Mouse (Mus musculus): ENCODE measurements at regions not wholly inside any gene's neighbourhood (a gene's known extent, or its start where the extent isn't known, plus 50 kb on each side); places are given as distances from the start of the nearest gene placed in this dataset.

DNA sequence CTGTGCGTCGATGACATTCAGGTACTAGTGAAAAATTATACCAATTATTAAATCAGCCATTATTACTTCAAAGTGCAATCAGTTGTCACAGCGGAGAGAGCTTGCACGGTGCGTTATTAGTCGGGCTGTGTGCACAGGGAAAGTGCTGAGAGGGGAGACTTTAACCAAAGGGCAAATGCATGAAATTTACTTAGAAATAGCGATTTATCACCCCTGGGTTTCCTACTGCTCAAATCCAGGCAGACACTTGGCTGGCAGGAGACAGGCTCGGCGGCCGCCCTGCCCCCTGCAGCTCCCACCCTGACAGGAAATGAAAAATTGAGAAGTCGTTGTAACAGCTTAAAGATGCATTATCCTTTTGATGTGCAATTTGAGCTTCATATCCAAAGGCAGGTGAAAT lies 145.5 kb upstream of the Mvb12b start:
- no peaks in the 10 kb centered on the region for H3K36me3 ChIP-seq
- H3K9me3 ChIP-seq: no peaks in the 10 kb centered on the region
- no peak overlapping the region for H3K9ac ChIP-seq
- peaks cover 17% of the 10 kb centered on the region for H3K4me1 ChIP-seq
- H3K4me2 ChIP-seq: no peak overlapping the region
- WGBS: 44% methylated on average over 11 of the region's 11 CpGs
- no peak for ATAC-seq (ENCODE audit: borderline replicate concordance, extremely low read depth, low FRiP score, low TSS enrichment)
- no peaks in the 10 kb centered on the region for H3K27me3 ChIP-seq
- H3K27ac ChIP-seq: no peak overlapping the region
- no peak overlapping the region for H3K4me3 ChIP-seq

GRCm38 (mm10) chr2:34031421-34031820 lies 143.7 kb upstream of the Mvb12b start:
- ATAC-seq (ENCODE audit: borderline replicate concordance, extremely low read depth, low FRiP score, low TSS enrichment): no peak
- no peaks in the 10 kb centered on the region for H3K27me3 ChIP-seq
- no peak overlapping the region for H3K4me3 ChIP-seq
- no peak overlapping the region for H3K9ac ChIP-seq
- no peaks in the 10 kb centered on the region for H3K9me3 ChIP-seq
- peaks cover 30% of the 10 kb centered on the region for H3K4me1 ChIP-seq
- 14% methylated on average over 7 of the region's 7 CpGs for WGBS
- peak overlapping the region; percentile 39; the same call in 1 of the 2 replicates for H3K27ac ChIP-seq
- H3K36me3 ChIP-seq: no peaks in the 10 kb centered on the region
- peak overlapping the region; percentile 15; the same call in 1 of the 2 replicates for H3K4me2 ChIP-seq

DNA sequence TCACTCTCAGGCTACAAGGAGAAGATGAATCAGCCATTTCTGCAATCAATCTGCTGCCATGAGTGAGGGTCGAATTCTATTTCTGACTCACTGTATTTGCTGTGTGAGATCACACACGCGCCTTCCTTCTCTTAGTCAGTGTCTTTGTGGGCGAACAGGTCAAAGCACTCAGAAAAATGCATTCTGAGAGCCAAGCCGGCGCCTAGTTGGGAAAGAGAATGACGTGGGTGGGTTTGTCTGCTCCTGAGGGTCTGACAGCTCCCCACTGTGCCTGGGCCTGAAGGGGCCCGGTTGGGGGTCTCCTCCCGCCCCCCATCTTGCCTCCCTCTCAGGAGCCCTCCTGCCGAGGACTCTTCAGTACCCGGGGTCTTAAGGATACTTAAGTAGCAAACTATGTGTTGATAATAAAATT lies 143.3 kb upstream of the Mvb12b start:
- H3K4me2 ChIP-seq: peak overlapping the region; percentile 15; the same call in 1 of the 2 replicates
- no peaks in the 10 kb centered on the region for H3K9me3 ChIP-seq
- H3K27ac ChIP-seq: peak overlapping the region; percentile 39; the same call in 1 of the 2 replicates
- ATAC-seq (ENCODE audit: borderline replicate concordance, extremely low read depth, low FRiP score, low TSS enrichment): no peak
- no peaks in the 10 kb centered on the region for H3K36me3 ChIP-seq
- H3K27me3 ChIP-seq: no peaks in the 10 kb centered on the region
- no peak overlapping the region for H3K9ac ChIP-seq
- WGBS: 8% methylated on average over 11 of the region's 11 CpGs
- no peak overlapping the region for H3K4me3 ChIP-seq
- peaks cover 30% of the 10 kb centered on the region for H3K4me1 ChIP-seq

DNA sequence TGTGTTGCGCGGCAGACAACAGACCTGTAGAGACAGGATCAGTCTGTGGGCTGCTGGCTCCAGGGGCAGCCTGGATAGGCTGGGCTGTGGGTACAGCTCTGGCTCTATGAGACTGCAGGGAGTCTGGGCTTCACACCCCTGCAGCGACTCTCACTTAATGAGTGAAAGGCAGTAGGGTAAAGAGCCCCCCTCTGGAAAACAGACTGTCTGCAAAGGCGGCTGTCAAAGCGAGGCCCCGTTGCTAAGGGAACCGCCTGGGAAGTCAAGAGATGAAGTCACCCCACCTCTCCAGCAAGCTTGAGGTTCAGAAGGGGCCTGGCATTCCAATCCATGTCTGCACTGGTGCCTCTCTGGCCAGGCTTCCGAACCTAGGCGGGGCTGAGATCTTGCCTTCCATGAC lies 139.7 kb upstream of the Mvb12b start:
- Histone ChIP-seq H3K4me1 (peaks cover 30% of the 10 kb centered on the region), H3K36me3 (no peaks in the 10 kb centered on the region), H3K27ac (peak overlapping the region; percentile 66), H3K9ac (no peak overlapping the region), H3K4me2 (no peak overlapping the region; the same call in 1 of the 2 replicates), H3K9me3 (no peaks in the 10 kb centered on the region), H3K27me3 (no peaks in the 10 kb centered on the region), H3K4me3 (no peak overlapping the region)
- 24% methylated on average over 9 of the region's 9 CpGs for WGBS
- peak; percentile 57 for ATAC-seq (ENCODE audit: borderline replicate concordance, extremely low read depth, low FRiP score, low TSS enrichment)

DNA sequence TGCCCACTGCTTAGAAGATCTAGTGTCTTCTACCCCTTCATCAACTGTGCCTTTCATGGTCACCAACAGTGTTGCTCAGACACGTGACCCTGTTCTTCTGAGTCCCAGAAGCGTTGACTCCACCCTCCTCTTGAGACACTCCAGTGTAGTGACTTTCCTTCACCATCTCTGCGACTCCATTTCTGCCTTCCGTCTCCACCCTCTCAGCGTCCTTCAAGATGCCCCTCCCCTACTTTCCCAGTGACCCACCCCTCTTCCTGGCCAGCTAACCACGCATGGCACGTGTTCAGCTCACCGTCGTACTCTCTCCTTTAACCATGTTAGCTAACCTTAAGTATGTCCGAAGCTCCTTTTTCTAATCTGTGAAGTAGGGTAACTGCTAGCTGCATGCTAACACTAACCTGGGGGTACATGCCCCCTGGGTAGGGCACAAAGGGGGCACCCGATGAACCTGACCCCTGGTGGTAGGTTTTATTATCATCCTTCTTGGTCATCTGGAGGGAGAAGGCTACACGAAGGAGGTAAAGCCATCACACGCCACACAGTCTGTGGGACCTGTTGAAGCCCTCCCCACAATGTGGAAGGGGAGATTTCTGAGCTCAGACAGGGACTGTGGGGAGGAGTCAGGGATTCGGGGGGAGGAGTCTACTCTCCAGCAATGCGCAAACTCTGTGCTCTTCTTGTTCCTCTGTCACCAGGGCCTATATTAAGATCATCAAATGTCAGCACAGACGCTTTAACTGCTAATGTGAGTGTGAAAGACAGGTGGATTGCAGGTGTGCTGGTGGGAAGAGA lies 139.0 kb upstream of the Mvb12b start:
- Histone ChIP-seq H3K36me3 (no peaks in the 10 kb centered on the region), H3K4me2 (no peak overlapping the region; the same call in 1 of the 2 replicates), H3K4me3 (no peak overlapping the region), H3K4me1 (peaks cover 28% of the 10 kb centered on the region), H3K27me3 (no peaks in the 10 kb centered on the region), H3K9me3 (no peaks in the 10 kb centered on the region), H3K27ac (peak overlapping the region; percentile 66), H3K9ac (no peak overlapping the region)
- 57% methylated on average over 16 of the region's 16 CpGs for WGBS
- ATAC-seq (ENCODE audit: borderline replicate concordance, extremely low read depth, low FRiP score, low TSS enrichment): peak; percentile 24; the same call in 1 of the 2 replicates

DNA sequence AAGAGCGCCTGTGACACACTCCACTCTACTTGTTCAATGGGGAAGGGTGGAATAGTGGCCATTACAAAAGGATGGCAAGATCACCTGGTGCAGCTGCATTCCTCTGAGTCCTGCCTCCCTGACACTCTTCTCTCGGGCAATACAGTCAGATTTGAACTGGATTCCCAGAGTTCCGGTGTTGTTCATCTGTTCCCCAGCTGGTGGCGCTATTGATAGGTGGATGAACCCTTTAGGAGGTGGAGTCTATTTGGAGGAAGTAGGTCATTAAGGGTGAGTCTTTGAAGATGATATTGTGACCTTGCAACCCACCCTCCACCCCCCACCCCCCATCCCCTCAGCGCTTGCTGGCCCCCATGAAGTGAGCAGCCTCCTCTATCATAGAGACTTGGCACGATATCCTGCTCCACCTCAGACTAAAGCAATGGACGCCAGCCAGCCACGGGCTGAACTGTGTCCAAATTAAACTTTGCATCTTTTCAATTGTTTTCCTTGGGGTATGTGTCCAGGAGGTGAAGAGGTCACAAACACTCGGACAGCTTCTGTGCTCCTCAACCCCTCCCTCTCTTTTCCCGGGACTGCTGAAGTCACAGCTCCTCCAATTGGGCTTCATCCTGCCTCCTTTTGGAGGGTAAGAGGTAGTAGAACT lies 138.1 kb upstream of the Mvb12b start:
- H3K4me2 ChIP-seq: no peak overlapping the region
- no peak overlapping the region for H3K9ac ChIP-seq
- no peak overlapping the region for H3K4me3 ChIP-seq
- no peak overlapping the region for H3K27ac ChIP-seq
- H3K9me3 ChIP-seq: no peaks in the 10 kb centered on the region
- peaks cover 19% of the 10 kb centered on the region for H3K4me1 ChIP-seq
- no peaks in the 10 kb centered on the region for H3K36me3 ChIP-seq
- H3K27me3 ChIP-seq: no peaks in the 10 kb centered on the region
- ATAC-seq (ENCODE audit: borderline replicate concordance, extremely low read depth, low FRiP score, low TSS enrichment): no peak
- 49% methylated on average over 10 of the region's 10 CpGs for WGBS

- Histone ChIP-seq H3K4me2 (no peak overlapping the region), H3K27ac (no peak overlapping the region), H3K9ac (no peak overlapping the region), H3K4me1 (0 out of 2 replicates have a peak, but pooled peaks cover 6% of the 10 kb centered on the region), H3K4me3 (no peak overlapping the region), H3K9me3 (no peaks in the 10 kb centered on the region), H3K27me3 (no peaks in the 10 kb centered on the region), H3K36me3 (no peaks in the 10 kb centered on the region)
- WGBS: 72% methylated on average over 5 of the region's 5 CpGs
- ATAC-seq (ENCODE audit: borderline replicate concordance, extremely low read depth, low FRiP score, low TSS enrichment): no peak
These were observed 129.4 kb upstream of the Mvb12b start for GRCm38 (mm10) chr2:34017142-34017453.

- Histone ChIP-seq H3K4me3 (no peak overlapping the region), H3K9ac (no peak overlapping the region), H3K27me3 (no peaks in the 10 kb centered on the region), H3K36me3 (no peaks in the 10 kb centered on the region), H3K27ac (no peak overlapping the region), H3K9me3 (no peaks in the 10 kb centered on the region), H3K4me1 (0 out of 2 replicates have a peak, but pooled peaks cover 6% of the 10 kb centered on the region), H3K4me2 (no peak overlapping the region)
- ATAC-seq (ENCODE audit: borderline replicate concordance, extremely low read depth, low FRiP score, low TSS enrichment): no peak
- 54% methylated on average over 20 of the region's 20 CpGs for WGBS
These were observed 128.8 kb upstream of the Mvb12b start for GRCm38 (mm10) chr2:34016350-34017141.

- Histone ChIP-seq H3K27me3 (no peaks in the 10 kb centered on the region), H3K4me2 (no peak overlapping the region), H3K9me3 (no peaks in the 10 kb centered on the region), H3K36me3 (no peaks in the 10 kb centered on the region), H3K4me3 (no peak overlapping the region), H3K9ac (no peak overlapping the region), H3K4me1 (0 out of 2 replicates have a peak, but pooled peaks cover 6% of the 10 kb centered on the region), H3K27ac (peak overlapping the region; percentile 65)
- no peak for ATAC-seq (ENCODE audit: borderline replicate concordance, extremely low read depth, low FRiP score, low TSS enrichment)
- WGBS: 87% methylated on average over 7 of the region's 7 CpGs
These were observed 127.9 kb upstream of the Mvb12b start for GRCm38 (mm10) chr2:34015640-34015995.

GRCm38 (mm10) chr2:34014868-34015639 lies 127.3 kb upstream of the Mvb12b start:
- WGBS: 55% methylated on average over 8 of the region's 8 CpGs
- no peak for ATAC-seq (ENCODE audit: borderline replicate concordance, extremely low read depth, low FRiP score, low TSS enrichment)

GRCm38 (mm10) chr2:34010166-34010565 lies 122.4 kb upstream of the Mvb12b start:
- WGBS: 67% methylated on average over 1 of the region's 1 CpGs
- H3K4me3 ChIP-seq: no peak overlapping the region
- H3K36me3 ChIP-seq: no peaks in the 10 kb centered on the region
- H3K27ac ChIP-seq: no peak overlapping the region
- H3K27me3 ChIP-seq: no peaks in the 10 kb centered on the region
- H3K9ac ChIP-seq: no peak overlapping the region
- H3K4me2 ChIP-seq: no peak overlapping the region
- ATAC-seq (ENCODE audit: borderline replicate concordance, extremely low read depth, low FRiP score, low TSS enrichment): no peak
- no peaks in the 10 kb centered on the region for H3K9me3 ChIP-seq
- 0 out of 2 replicates have a peak, but pooled peaks cover under 1% of the 10 kb centered on the region for H3K4me1 ChIP-seq

More at GRCm38 (mm10) chr2:34014868-34015639, 127.3 kb upstream of the Mvb12b start:
- Histone ChIP-seq H3K4me3 (no peak overlapping the region), H3K4me2 (no peak overlapping the region), H3K27ac (peak overlapping the region; percentile 65), H3K36me3 (no peaks in the 10 kb centered on the region), H3K4me1 (0 out of 2 replicates have a peak, but pooled peaks cover 6% of the 10 kb centered on the region), H3K9me3 (no peaks in the 10 kb centered on the region), H3K9ac (no peak overlapping the region), H3K27me3 (no peaks in the 10 kb centered on the region)

All from lung, embryonic 15.5 days (tissue).